Mouse (Mus musculus): ENCODE data around the gene Ripply2.

- no peak for TF ChIP-seq POLR2A (IDR thresholded peaks at IDR 0.05; ENCODE audit: insufficient read depth, low read depth, low read length)
- no peak for TF ChIP-seq CTCF (IDR thresholded peaks at IDR 0.05; ENCODE audit: insufficient read depth, low read depth, low read length)
Observed at GRCm38 (mm10) chr9:87005435-87005779, 9.9 kb upstream of the Ripply2 start.

Measured in olfactory bulb, adult 2 months (tissue).